Mouse (Mus musculus) MEL (cell line): ENCODE results near the gene Fcgr3. TPM values are rescaled to one million over a fixed set of nuclear protein-coding genes. Genes with fewer than 3 reads are reported as not detected.

Experiments used
- DNase-seq: peaks from one replicate; pipeline ENCODE4 v3.0.0; 2011; ENCODE audit warnings: low read depth, low spot score
- H3K27ac ChIP-seq: 2 replicates; pipeline ENCODE4 v1.5.1; 2012; ENCODE audit warnings: low read depth, mild to moderate bottlenecking, control low read depth, low read length, moderate library complexity; ENCODE audit not compliant: control insufficient read depth
- H3K27me3 ChIP-seq, 2 experiments: fragments of 150-350 bp in 1 of 2; sonication (generic) in 1 of 2; 2 replicates each; pipeline ENCODE4 v1.6.1; 2012; ENCODE audit warnings: low read length in 2 of 2, mild to moderate bottlenecking in 2 of 2, improper control_type of control experiment in 1 of 2, moderate library complexity in 1 of 2; ENCODE audit not compliant: insufficient read depth in 2 of 2, control insufficient read depth in 1 of 2
- H3K36me3 ChIP-seq, 2 experiments: 2 replicates each; pipeline ENCODE4 v1.6.1; 2012 to 2014; ENCODE audit warnings: low read length in 2 of 2, improper control_type of control experiment in 1 of 2, inconsistent platforms in 1 of 2, mild to moderate bottlenecking in 1 of 2; ENCODE audit not compliant: insufficient read depth in 2 of 2, control insufficient read depth in 1 of 2
- H3K4me1 ChIP-seq, 2 experiments: fragments of 150-350 bp in 1 of 2; sonication (generic) in 1 of 2; 2 replicates each; pipeline ENCODE4 v1.6.1; 2012; ENCODE audit warnings: low read length in 2 of 2, improper control_type of control experiment in 1 of 2, mild to moderate bottlenecking in 1 of 2; ENCODE audit not compliant: insufficient read depth in 2 of 2, control insufficient read depth in 1 of 2
- H3K4me3 ChIP-seq, 2 experiments: fragments of 150-350 bp in 1 of 2; sonication (generic) in 1 of 2; 2 replicates each; pipeline ENCODE4 v1.5.1; 2012; ENCODE audit warnings: low read depth in 2 of 2, low read length in 2 of 2, mild to moderate bottlenecking in 2 of 2, moderate library complexity in 2 of 2, control low read depth in 1 of 2, improper control_type of control experiment in 1 of 2; ENCODE audit not compliant: control insufficient read depth in 1 of 2, insufficient read depth in 1 of 2
- H3K79me2 ChIP-seq: 2 replicates; pipeline ENCODE4 v1.6.1; 2012; ENCODE audit warnings: mild to moderate bottlenecking, low read length, moderate library complexity; ENCODE audit not compliant: control insufficient read depth, poor library complexity, insufficient read depth
- H3K9ac ChIP-seq: 2 replicates; pipeline ENCODE4 v1.6.1; 2012; ENCODE audit warnings: low read depth, mild to moderate bottlenecking, control low read depth, low read length, moderate library complexity; ENCODE audit not compliant: control insufficient read depth, poor library complexity, severe bottlenecking
- H3K9me3 ChIP-seq: fragments of 150-350 bp; sonication (generic); replicated peaks from 2 replicates; pipeline ENCODE4 v1.6.1; 2012; ENCODE audit warnings: mild to moderate bottlenecking, low read length, improper control_type of control experiment, moderate library complexity; ENCODE audit not compliant: insufficient read depth
- BHLHE40 ChIP-seq: IDR thresholded peaks from 2 replicates; pipeline ENCODE4 v1.6.1; 2012; ENCODE audit warnings: low read depth, mild to moderate bottlenecking, inconsistent platforms, low read length, improper control_type of control experiment, borderline replicate concordance
- CHD2 ChIP-seq: IDR thresholded peaks from 2 replicates; pipeline ENCODE4 v1.6.1; 2011; ENCODE audit warnings: low read length, improper control_type of control experiment
- CTCF ChIP-seq, 3 experiments: IDR thresholded peaks in 2 of 3; conservative IDR thresholded peaks in 1 of 3; 2 replicates each; pipeline ENCODE4 v1.5.1; 2011 to 2012; ENCODE audit warnings: low read length in 3 of 3, low read depth in 2 of 3, mild to moderate bottlenecking in 2 of 3, improper control_type of control experiment in 1 of 3, inconsistent platforms in 1 of 3, mixed read lengths in 1 of 3, moderate library complexity in 1 of 3; ENCODE audit not compliant: control insufficient read depth in 1 of 3, insufficient read depth in 1 of 3, poor library complexity in 1 of 3, severe bottlenecking in 1 of 3
- E2F4 ChIP-seq: IDR thresholded peaks from 2 replicates; pipeline ENCODE4 v1.6.1; 2011; ENCODE audit warnings: low read depth, low read length, improper control_type of control experiment, borderline replicate concordance
- EP300 ChIP-seq, 2 experiments: IDR thresholded peaks; 2 replicates each; pipeline ENCODE4 v1.6.1; 2011; ENCODE audit warnings: improper control_type of control experiment in 2 of 2, low read length in 2 of 2, low read depth in 1 of 2, mild to moderate bottlenecking in 1 of 2
- GABPA ChIP-seq: IDR thresholded peaks from 2 replicates; pipeline ENCODE4 v1.6.1; 2012; ENCODE audit warnings: low read depth, mild to moderate bottlenecking, inconsistent platforms, low read length, improper control_type of control experiment, moderate library complexity
- GATA1 ChIP-seq: IDR thresholded peaks from 2 replicates; pipeline ENCODE4 v1.6.1; 2011; ENCODE audit warnings: low read depth, low read length, improper control_type of control experiment
- HCFC1 ChIP-seq: IDR thresholded peaks from 2 replicates; pipeline ENCODE4 v1.6.1; 2012; ENCODE audit warnings: low read depth, mild to moderate bottlenecking, inconsistent platforms, low read length, improper control_type of control experiment, moderate library complexity
- JUND ChIP-seq: IDR thresholded peaks from 2 replicates; pipeline ENCODE4 v1.6.1; 2011; ENCODE audit warnings: low read depth, mild to moderate bottlenecking, improper control_type of control experiment, low read length
- MEF2A ChIP-seq: IDR thresholded peaks from 2 replicates; pipeline ENCODE4 v1.6.1; 2014; ENCODE audit warnings: low read depth, mild to moderate bottlenecking, inconsistent platforms, low read length, improper control_type of control experiment; ENCODE audit not compliant: poor library complexity, insufficient replicate concordance, severe bottlenecking; ENCODE audit errors: extremely low read depth
- MXI1 ChIP-seq: IDR thresholded peaks from 2 replicates; pipeline ENCODE4 v1.6.1; 2011; ENCODE audit warnings: mild to moderate bottlenecking, low read depth, low read length, improper control_type of control experiment
- MYC ChIP-seq: IDR thresholded peaks from 2 replicates; pipeline ENCODE4 v1.6.1; 2011; ENCODE audit warnings: low read depth, mild to moderate bottlenecking, low read length, improper control_type of control experiment, moderate library complexity
- POLR2A ChIP-seq, 2 experiments: IDR thresholded peaks; 2 replicates each; pipeline ENCODE4 v1.6.1; 2011 to 2012; ENCODE audit warnings: low read length in 2 of 2, mild to moderate bottlenecking in 2 of 2, control low read depth in 1 of 2, improper control_type of control experiment in 1 of 2, low read depth in 1 of 2, moderate library complexity in 1 of 2; ENCODE audit not compliant: control insufficient read depth in 1 of 2, insufficient read depth in 1 of 2, poor library complexity in 1 of 2
- POLR2AphosphoS5 ChIP-seq: IDR thresholded peaks from 2 replicates; pipeline ENCODE4 v1.6.1; 2012; ENCODE audit warnings: low read depth, borderline replicate concordance, mild to moderate bottlenecking, inconsistent platforms, low read length, moderate library complexity, mixed read lengths
- RCOR1 ChIP-seq: IDR thresholded peaks from 2 replicates; pipeline ENCODE4 v1.6.1; 2012; ENCODE audit warnings: low read depth, mild to moderate bottlenecking, inconsistent platforms, low read length, improper control_type of control experiment
- TAL1 ChIP-seq: IDR thresholded peaks from 2 replicates; pipeline ENCODE4 v1.6.1; 2012; ENCODE audit warnings: mild to moderate bottlenecking, inconsistent platforms, low read length, moderate library complexity, mixed read lengths
- TBP ChIP-seq: IDR thresholded peaks from 2 replicates; pipeline ENCODE4 v1.8.0; 2011; ENCODE audit warnings: low read depth, low read length, improper control_type of control experiment
- TCF12 ChIP-seq: IDR thresholded peaks from 2 replicates; pipeline ENCODE4 v1.6.1; 2014; ENCODE audit warnings: low read depth, mild to moderate bottlenecking, inconsistent platforms, low read length, improper control_type of control experiment, moderate library complexity
- UBTF ChIP-seq: IDR thresholded peaks from 2 replicates; pipeline ENCODE4 v1.6.1; 2012; ENCODE audit warnings: low read depth, mild to moderate bottlenecking, inconsistent platforms, low read length, improper control_type of control experiment, moderate library complexity, borderline replicate concordance; ENCODE audit not compliant: insufficient read depth
- USF2 ChIP-seq, 2 experiments: IDR thresholded peaks; 2 replicates each; pipeline ENCODE4 v1.6.1; 2011 to 2012; ENCODE audit warnings: improper control_type of control experiment in 2 of 2, low read length in 2 of 2, borderline replicate concordance in 1 of 2, inconsistent platforms in 1 of 2, low read depth in 1 of 2, mild to moderate bottlenecking in 1 of 2; ENCODE audit not compliant: insufficient read depth in 1 of 2
- ZNF384 ChIP-seq: IDR thresholded peaks from 2 replicates; pipeline ENCODE4 v1.6.1; 2012; ENCODE audit warnings: low read depth, mild to moderate bottlenecking, inconsistent platforms, low read length, improper control_type of control experiment
- polyA plus RNA-seq, 2 experiments: library from polyadenylated mRNA; stranded (reverse) in 1 of 2; unstranded in 1 of 2; fragments of >175 nt in 1 of 2; fragments of >200 nt in 1 of 2; gene quantifications; 2 replicates each; pipeline versions ENCODE4 v1.2.1 to v1.2.4; 2012; ENCODE audit warnings: low replicate concordance in 2 of 2, low read depth in 1 of 2; ENCODE audit not compliant: insufficient read length in 2 of 2, insufficient read depth in 1 of 2, missing spikeins in 1 of 2
- total RNA-seq: library from RNA; depleted of rRNA; stranded (reverse); fragments of 300-350 nt; gene quantifications from 2 replicates; pipeline ENCODE4 v1.2.3, GENCODE M21; 2012

The Fcgr3 gene
- total and polyA plus RNA-seq, 3 experiments = 0.39 to 6.1 TPM; not detected in 1

GRCm38 (mm10) chr1:171006335-171006734 lies 58.4 kb downstream of the Fcgr3 start:
- Histone ChIP-seq H3K9ac (no peak overlapping the region), H3K27me3 (no peaks in the 10 kb centered on the region), H3K4me3 (no peak overlapping the region), H3K36me3 (no peaks in the 10 kb centered on the region), H3K79me2 (no peaks in the 10 kb centered on the region), H3K9me3 (no peaks in the 10 kb centered on the region), H3K27ac (no peak overlapping the region), H3K4me1 (no peaks in the 10 kb centered on the region)
- DNase-seq = no peak
- TF ChIP-seq UBTF (no peak), MYC (no peak), MEF2A (no peak), POLR2A (IDR thresholded peaks at IDR 0.05; ENCODE audit: control insufficient read depth in 1 of 2, insufficient read depth in 1 of 2, low read depth in 1 of 2, low read length in 2 of 2, poor library complexity in 1 of 2) (no peak), RCOR1 (no peak), USF2 (IDR thresholded peaks at IDR 0.05; ENCODE audit: borderline replicate concordance in 1 of 2, insufficient read depth in 1 of 2, low read depth in 1 of 2, low read length in 2 of 2) (no peak), BHLHE40 (no peak), JUND (no peak)

- H3K36me3 ChIP-seq = no peaks in the 10 kb centered on the region
- H3K9ac ChIP-seq = no peak overlapping the region
- no peaks in the 10 kb centered on the region for H3K79me2 ChIP-seq
- no peak overlapping the region for H3K27ac ChIP-seq
- no peaks in the 10 kb centered on the region for H3K9me3 ChIP-seq
- DNase-seq = no peak
- no peak overlapping the region for H3K4me3 ChIP-seq
- no peaks in the 10 kb centered on the region for H3K27me3 ChIP-seq
- TF ChIP-seq JUND = no peak
- TF ChIP-seq POLR2AphosphoS5 = no peak
- TF ChIP-seq GATA1 = no peak
- no peak for TF ChIP-seq CHD2
- TF ChIP-seq TBP = no peak
- no peak for TF ChIP-seq USF2 (IDR thresholded peaks at IDR 0.05; ENCODE audit: borderline replicate concordance in 1 of 2, insufficient read depth in 1 of 2, low read depth in 1 of 2, low read length in 2 of 2)
- no peak for TF ChIP-seq EP300 (IDR thresholded peaks at IDR 0.05; ENCODE audit: low read depth in 1 of 2, low read length in 2 of 2)
- TF ChIP-seq MXI1 = no peak
- TF ChIP-seq MYC = no peak
- TF ChIP-seq E2F4 = no peak
- no peak for TF ChIP-seq RCOR1
- TF ChIP-seq UBTF = no peak
- TF ChIP-seq TAL1 = no peak
- TF ChIP-seq HCFC1 = no peak
- TF ChIP-seq POLR2A (IDR thresholded peaks at IDR 0.05; ENCODE audit: control insufficient read depth in 1 of 2, insufficient read depth in 1 of 2, low read depth in 1 of 2, low read length in 2 of 2, poor library complexity in 1 of 2) = no peak
- no peak for TF ChIP-seq ZNF384
- no peak for TF ChIP-seq GABPA
- TF ChIP-seq TCF12 = no peak
- TF ChIP-seq CTCF (IDR thresholded peaks at IDR 0.05 in 2 of 3, conservative IDR thresholded peaks at IDR 0.05 in 1 of 3; ENCODE audit: control insufficient read depth in 1 of 3, insufficient read depth in 1 of 3, low read depth in 2 of 3, low read length in 3 of 3, poor library complexity in 1 of 3, severe bottlenecking in 1 of 3) = no peak
- H3K4me1 ChIP-seq = no peaks in the 10 kb centered on the region
Observed at GRCm38 (mm10) chr1:171005586-171005985, 59.1 kb downstream of the Fcgr3 start.
